Mouse (Mus musculus) testis, postnatal 14 days (tissue): ENCODE data around the gene Dynlt1b.
"Not testable (repeated sequence)": the region's sequence is repeated elsewhere in the genome, so short reads cannot be mapped to it uniquely, and the experiment has no call there.

Experiments
- DNase-seq: peaks from one replicate; pipeline ENCODE4 v3.0.0; 2021; ENCODE audit warnings: low spot score

Dynlt1b gene

GRCm38 (mm10) chr17:6424294-6424980 is 5.5 kb upstream of the Dynlt1b start:
- DNase-seq: peak; percentile 50

- not testable (repeated sequence) for DNase-seq
Observed at GRCm38 (mm10) chr17:6425325-6425724, 4.6 kb upstream of the Dynlt1b start.

- DNase-seq: not testable (repeated sequence)
Observed at GRCm38 (mm10) chr17:6426869-6427268, 3.0 kb upstream of the Dynlt1b start.

- DNase-seq: not testable (repeated sequence)
Observed at GRCm38 (mm10) chr17:6428926-6429325, 986 bp upstream of the Dynlt1b start.

GRCm38 (mm10) chr17:6430410-6431001 is 594 bp downstream of the Dynlt1b start:
- not testable (repeated sequence) for DNase-seq

- not testable (repeated sequence) for DNase-seq
Observed at GRCm38 (mm10) chr17:6432456-6432855, 2.5 kb downstream of the Dynlt1b start.

- DNase-seq: not testable (repeated sequence)
Observed at GRCm38 (mm10) chr17:6433691-6434090, 3.8 kb downstream of the Dynlt1b start.

- DNase-seq: not testable (repeated sequence)
Observed at GRCm38 (mm10) chr17:6438080-6438479, 8.2 kb downstream of the Dynlt1b start.

GRCm38 (mm10) chr17:6439913-6440312 is 10.0 kb downstream of the Dynlt1b start:
- not testable (repeated sequence) for DNase-seq

GRCm38 (mm10) chr17:6440493-6441077 is 10.7 kb downstream of the Dynlt1b start:
- peak; percentile 31 for DNase-seq

- DNase-seq: not testable (repeated sequence)
Observed at GRCm38 (mm10) chr17:6441254-6441653, 11.3 kb downstream of the Dynlt1b start.

GRCm38 (mm10) chr17:6442513-6442912 is 12.6 kb downstream of the Dynlt1b start:
- DNase-seq: not testable (repeated sequence)

GRCm38 (mm10) chr17:6445794-6446587 is 16.1 kb downstream of the Dynlt1b start:
- DNase-seq: not testable (repeated sequence)

GRCm38 (mm10) chr17:6448293-6448692 is 18.4 kb downstream of the Dynlt1b start:
- DNase-seq: not testable (repeated sequence)

- not testable (repeated sequence) for DNase-seq
Observed at GRCm38 (mm10) chr17:6449166-6449565, 19.3 kb downstream of the Dynlt1b start.

- not testable (repeated sequence) for DNase-seq
Observed at GRCm38 (mm10) chr17:6451205-6451604, 21.3 kb downstream of the Dynlt1b start.

GRCm38 (mm10) chr17:6452689-6453088 is 22.8 kb downstream of the Dynlt1b start:
- DNase-seq: not testable (repeated sequence)

- DNase-seq: not testable (repeated sequence)
Observed at GRCm38 (mm10) chr17:6454703-6455102, 24.8 kb downstream of the Dynlt1b start.

- DNase-seq: not testable (repeated sequence)
Observed at GRCm38 (mm10) chr17:6455883-6456282, 26.0 kb downstream of the Dynlt1b start.

- DNase-seq: not testable (repeated sequence)
Observed at GRCm38 (mm10) chr17:6456614-6457402, 26.9 kb downstream of the Dynlt1b start.

- not testable (repeated sequence) for DNase-seq
Observed at GRCm38 (mm10) chr17:6461083-6461595, 31.2 kb downstream of the Dynlt1b start.
